Mouse (Mus musculus) layer of hippocampus, adult 11-12 months (tissue): ENCODE measurements at regions not wholly inside any gene's neighbourhood (a gene's known extent, or its start where the extent isn't known, plus 50 kb on each side); places are given as distances from the start of the nearest gene placed in this dataset.

Experiments
- DNase-seq: peaks from one replicate; pipeline ENCODE4 v3.0.0; 2022; ENCODE audit warnings: low spot score

DNA sequence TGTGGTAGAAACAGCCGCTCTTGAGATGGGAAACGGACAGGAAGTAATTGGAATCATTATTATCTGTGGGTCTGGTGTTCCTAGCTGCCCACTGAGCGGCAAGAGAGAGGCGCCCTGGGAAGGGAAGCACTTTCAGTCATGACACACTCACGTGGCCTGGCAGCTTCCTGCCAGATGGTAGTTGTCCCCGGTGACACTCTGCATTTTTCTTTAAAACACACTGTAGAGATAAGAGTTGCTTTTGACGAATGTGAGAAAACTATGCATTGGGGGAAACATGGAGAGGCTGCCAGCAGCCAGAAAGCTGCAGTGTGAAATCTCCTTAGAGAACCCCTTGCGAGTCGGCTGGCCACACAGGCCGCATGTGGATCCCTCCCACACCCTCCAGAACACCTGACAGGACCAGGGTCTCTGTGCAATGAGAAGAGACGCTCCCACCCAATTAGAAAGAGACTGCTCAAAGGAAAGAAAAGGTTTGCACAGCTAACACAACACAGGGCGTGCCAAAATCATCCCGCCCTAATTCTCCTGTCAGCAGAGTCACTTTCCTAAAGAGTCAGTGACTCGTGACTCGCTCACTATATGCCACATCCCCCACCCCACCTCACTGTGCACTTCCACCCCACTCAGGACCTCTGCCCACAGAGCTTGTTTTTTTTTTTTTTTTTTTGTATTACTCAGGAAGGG, 194.0 kb upstream of the Map3k1 start:
- no peak for DNase-seq

DNA sequence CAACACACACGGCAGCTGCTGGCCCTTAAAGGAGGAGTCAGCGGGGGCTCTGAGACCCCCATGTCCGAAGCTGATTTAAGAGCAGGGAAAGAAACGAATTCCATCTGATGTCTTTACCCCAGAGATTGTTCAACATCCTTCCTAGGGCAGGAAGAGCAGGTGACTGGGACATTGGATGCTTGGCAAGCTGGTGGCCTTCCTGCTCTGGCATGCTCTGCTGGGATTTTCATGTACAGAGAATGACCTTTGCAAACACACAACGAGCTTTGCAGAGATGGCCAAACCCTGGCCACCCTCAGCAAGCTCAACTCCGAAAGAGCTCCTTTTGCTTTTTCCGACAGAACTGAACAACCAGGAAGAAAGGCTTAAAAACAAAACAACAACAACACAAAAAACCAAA, 194.7 kb upstream of the Map3k1 start:
- no peak for DNase-seq

DNA sequence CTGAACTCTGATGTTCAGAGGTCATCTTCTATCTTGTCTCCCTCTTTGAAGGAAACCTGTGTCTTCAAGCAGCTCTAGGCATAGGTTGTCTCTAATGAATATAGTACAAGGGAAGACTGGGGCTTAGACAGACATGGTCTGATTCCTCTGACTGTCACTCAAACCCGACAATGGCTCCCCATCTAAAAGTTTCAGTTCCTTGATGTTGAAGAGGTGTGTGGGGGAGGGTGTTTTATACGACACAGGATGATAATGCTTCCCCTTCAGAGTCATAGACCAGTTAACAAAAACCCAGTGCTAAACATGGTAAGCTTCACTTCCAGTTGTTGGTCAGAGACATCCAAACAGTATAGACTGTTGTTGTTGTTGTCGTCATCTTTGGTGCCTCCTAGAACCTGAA, 195.3 kb upstream of the Map3k1 start:
- no peak for DNase-seq

DNA sequence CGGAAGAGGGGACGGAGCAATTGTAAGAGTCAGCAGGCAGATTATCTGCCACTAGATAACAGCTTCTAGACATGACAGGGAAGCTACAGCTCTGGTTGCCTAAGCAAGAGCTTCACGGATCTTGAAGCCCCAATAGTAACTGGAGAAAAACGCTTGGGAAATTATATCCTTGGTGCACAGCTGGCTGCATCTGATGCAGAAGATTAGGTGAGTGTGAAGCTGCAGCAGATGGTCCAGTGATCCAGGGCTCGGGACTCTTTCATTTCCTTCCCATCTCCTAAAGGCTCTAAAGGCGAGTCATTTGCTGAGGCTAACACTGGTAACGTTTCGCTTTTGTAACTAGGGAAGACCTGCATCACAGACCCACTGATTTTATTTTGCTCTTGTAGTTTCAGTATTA, 196.6 kb upstream of the Map3k1 start:
- no peak for DNase-seq

DNA sequence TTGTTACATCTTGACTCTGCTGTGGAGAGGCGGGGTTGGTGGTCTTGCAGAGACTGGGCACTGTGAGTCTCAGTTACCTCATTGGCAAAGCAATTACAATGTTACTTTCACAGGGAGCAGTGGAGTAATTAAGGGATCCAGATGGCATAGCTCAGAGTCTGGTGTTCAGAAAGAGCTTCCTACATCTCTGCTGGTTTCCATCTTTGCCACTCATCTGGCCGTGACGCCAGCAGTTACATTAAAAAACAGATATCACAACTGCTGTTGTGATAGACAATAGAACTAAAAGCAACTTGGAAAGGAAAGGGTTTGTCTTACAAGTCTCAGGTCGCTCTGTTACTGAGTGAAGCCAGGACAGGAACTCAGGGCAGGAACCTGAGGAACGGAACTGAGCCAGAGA, 200.0 kb upstream of the Map3k1 start:
- DNase-seq = no peak

DNA sequence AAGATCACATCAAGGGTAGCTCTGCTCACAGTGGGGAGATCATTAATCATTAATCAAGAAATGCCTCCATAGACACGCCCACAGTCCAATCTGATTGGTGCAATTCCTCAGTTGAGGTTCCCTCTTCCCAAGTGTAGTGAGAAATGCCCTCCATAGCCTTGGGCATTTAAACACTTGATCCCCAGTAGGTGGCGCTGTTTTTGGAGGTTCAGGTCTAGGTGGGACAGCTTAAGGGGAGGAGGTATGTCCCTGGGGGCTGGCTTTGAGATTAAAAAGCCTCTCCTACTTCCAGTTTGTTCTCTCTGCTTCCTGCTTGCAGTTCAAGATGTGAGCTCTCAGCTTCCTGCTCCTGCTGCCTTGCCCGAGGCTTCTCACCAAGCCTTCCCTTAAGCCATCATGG, 200.5 kb upstream of the Map3k1 start:
- DNase-seq = no peak

DNA sequence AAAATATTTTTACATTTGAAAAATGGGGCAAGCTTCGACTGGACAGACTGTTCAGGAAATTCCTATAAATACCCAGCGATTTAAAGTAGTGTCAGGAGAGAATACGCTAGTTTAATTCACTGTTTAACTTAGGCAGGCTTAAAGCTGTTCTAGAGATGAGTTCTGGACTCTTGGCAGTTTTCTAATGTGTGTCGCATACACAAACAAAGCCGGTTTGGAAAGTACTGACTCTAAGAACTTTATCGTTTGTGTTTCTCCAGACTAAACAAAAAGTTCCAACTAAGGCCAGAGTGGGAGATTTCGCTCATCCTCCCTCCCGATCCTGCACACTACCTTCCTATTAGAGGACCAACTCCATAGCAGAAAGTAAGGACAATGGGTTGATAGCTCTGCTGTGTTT, 201.7 kb upstream of the Map3k1 start:
- DNase-seq = no peak

GRCm38 (mm10) chr13:112012640-112013039, 203.8 kb upstream of the Map3k1 start:
- DNase-seq = no peak

- DNase-seq = no peak
Observed at GRCm38 (mm10) chr13:112015083-112015482, 206.3 kb upstream of the Map3k1 start.

GRCm38 (mm10) chr13:112016280-112016679, 207.5 kb upstream of the Map3k1 start:
- DNase-seq = no peak

- no peak for DNase-seq
Observed at GRCm38 (mm10) chr13:112018497-112019281, 209.9 kb upstream of the Map3k1 start.

DNA sequence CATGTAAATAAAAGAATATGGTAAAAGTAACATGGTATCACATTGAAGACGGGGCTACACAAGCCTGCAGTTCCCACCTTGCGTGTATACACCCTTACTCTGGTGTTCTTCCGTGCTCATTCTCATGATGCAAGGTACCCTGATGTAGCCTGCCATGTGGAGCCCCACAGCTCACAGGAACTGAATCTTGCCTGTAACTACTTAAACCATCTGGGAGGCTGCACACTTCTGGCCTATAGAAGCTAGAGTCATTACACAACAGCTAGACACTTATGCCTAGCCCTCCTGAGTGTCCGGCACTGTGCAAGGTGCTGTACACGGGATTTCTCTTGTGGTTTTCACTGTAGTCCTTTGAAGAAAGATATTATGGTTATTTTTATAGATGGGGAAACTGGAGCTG, 210.8 kb upstream of the Map3k1 start:
- DNase-seq = no peak

DNA sequence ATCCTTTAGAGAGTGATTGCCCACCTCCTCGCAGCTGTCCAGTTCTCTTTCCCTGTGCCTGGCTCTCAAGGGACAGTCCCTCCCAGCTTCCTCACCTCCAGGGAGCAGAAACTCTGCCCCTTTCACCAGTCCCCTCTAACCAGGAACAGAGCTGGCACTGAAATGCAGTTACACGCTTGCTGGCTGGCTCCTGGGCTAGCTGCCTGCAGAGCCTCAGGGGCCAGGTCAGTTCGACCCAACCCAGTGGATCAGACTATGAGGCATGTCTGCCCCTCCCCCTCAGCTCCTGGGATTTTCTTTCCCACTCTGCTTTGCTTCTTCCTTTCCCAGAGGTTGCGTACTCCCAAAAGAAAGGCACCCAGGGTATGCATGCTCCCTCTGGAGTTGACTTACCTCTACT, 214.4 kb upstream of the Map3k1 start:
- no peak for DNase-seq

DNA sequence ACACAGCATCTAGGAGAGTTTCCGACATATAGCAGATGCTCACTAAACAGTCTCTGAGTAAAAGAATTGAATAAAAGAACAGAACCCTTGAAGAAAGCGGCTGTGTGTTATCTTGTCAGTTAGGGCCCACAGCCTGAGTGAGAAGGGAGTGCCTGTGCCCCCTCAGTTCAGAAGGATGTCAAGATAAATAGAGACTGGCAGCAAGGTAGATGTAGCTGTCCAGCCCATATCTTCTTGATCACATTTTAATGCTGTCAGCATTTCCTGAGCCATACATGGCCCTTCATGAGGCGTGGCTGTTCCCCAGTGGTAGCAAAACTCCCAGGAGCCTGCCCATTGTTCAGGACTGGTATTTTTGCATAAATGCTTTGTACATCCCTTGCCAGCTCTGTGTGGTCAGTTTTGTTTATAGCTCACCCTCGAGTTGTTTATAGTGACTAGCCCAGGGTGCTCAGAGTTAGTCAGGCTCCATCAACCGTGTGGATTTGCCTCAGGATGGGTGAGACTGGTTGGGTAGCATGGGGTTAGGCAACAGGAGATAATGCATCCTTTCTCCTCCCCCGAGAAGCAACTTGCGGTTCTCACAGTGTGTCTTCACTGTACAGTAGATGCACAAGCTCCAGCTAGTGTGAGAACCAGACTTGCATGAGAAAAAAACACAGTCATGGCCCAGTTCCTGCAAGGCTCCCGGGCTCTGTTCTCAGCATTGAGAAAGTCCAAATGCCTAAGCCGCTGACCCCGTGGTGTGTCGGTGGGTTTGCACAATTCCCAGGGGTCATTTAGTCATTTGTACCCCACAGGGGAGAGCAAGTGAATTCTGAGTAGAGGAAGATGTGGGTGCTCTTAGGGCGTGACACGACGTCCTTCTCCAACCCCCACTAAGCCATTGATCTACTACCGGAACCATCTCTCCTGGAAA, 216.1 kb upstream of the Map3k1 start:
- no peak for DNase-seq

DNA sequence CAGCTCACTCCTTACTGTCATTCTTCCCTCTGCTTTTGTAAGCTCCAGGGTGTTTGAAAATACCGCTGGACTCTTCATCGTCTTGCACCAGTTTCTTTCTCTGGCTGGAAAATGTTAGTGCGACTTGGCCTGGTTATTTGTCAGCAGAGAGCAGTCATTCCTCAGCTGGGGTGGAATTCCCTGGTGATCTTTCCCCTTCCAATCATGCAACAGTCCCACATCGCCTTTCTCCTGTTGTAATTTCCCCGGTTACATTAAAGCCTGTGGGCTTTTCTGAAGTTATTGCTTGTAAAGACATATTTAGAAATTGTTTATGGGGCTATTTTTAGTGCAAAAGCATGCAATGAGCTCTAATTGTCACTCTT, 216.8 kb upstream of the Map3k1 start:
- DNase-seq = no peak

DNA sequence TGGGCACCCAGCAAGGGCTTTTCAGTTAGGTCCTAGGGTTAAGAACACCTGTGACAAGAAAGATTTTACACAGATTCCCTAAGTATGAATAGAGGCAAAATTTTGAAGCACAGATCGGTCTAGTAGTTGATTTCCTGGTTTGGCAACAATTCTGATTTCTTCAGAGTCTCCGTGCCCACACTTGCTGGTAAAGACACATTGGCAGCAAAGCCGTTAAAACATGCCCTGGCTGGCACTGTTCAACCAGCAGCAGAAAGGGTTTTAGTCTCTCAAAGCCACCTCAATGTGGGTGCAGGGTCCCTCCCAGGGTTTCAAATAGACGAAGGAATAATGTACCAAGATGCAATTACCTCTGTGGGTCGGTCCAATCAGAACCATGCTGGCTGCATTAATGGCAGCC, 218.9 kb upstream of the Map3k1 start:
- no peak for DNase-seq

DNA sequence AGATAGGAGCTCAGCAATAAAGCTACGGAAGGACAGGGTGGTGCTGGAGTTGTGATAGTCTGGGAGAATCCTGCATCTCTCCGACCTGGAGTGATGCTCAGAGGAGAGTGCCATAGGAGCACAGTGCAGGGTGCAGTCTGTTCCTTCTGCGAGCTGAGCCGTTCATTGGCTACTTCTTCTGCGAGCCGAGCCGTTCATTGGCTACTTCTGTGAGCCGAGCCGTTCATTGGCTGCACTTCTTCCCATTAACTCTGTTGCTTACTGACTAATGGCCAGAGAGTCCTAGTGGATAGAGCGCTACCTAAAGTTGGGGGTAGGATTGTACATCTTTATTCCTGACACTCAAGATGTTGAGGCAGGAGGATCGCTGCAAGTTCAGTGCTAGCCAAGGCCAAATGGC, 222.3 kb upstream of the Map3k1 start:
- DNase-seq = no peak

GRCm38 (mm10) chr13:112031631-112032320, 223.0 kb upstream of the Map3k1 start:
- DNase-seq = no peak

DNA sequence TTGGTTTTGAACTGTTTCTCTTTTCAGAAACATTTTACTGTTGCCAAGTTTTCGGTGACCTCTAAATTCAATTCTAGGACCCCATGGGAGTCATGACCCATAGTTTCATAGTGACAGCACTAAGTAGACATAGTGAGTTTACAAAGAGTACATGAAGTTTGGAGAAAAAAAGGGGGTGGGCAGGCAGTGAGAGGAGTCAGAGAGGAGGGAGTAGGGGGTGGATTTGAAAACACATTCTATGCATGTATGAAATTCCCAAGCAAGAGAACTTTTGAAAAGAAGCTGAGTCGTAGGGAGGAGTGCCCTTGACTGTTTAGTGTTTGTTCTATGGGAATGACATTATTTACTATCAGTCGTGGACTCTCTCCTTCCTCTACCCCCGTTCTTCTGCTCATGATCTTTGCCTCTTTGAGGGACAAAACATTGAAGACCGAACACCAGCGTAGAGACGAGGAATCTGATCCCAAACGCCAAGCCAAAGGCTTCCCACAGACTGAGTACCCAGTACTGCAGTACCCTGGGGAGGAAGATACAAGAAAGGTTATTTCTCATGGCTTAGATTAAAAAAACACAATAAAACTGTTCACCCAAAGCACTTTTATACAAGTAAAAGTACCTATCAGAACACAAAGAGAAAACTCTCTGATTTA, 229.1 kb upstream of the Map3k1 start:
- no peak for DNase-seq

DNA sequence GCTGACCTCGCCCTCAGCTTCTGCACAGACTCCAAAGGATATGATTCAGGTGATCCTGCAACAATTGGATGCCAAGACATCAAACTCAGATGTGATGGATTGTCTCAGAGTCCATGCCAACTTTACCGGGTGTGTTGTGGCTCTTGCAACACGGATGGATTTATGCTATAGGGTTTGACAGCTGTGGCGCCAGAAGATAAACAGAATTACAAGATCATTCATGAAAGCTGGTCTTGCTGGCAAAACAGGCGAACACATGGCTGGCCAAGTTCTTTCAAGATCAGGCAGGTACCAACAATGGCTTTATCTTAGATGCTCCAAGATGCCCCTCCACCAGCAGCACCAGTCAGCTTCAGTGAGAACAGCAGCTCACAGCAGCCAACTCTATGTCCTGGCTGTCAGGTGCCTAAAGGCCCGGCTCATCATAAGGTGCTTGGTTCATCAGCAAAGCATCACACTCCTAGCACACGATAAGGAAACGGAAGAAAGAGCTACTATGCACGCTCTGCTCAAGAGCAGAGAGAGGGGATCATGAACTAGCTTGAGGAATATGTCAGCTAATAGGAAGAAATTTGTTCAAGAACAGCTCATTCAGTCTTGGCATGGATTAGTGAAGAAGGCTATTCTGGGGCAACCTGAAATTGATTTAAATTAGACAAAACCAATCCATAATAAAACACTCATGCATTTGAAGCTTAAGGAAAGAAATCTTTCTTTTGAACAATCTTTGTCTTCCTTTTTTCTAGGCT, 229.9 kb upstream of the Map3k1 start:
- DNase-seq = no peak
